Mouse (Mus musculus) right cerebral cortex, postnatal 10 days (tissue): Measurements from ENCODE around the gene Cytip.
"Not testable (repeated sequence)": the region's sequence is repeated elsewhere in the genome, so short reads cannot be mapped to it uniquely, and the experiment has no call there.

Experiments used
- DNase-seq, 2 experiments: peaks; one replicate each; pipeline ENCODE4 v3.0.0; 2021; ENCODE audit warnings: low spot score in 2 of 2

Cytip gene

DNA sequence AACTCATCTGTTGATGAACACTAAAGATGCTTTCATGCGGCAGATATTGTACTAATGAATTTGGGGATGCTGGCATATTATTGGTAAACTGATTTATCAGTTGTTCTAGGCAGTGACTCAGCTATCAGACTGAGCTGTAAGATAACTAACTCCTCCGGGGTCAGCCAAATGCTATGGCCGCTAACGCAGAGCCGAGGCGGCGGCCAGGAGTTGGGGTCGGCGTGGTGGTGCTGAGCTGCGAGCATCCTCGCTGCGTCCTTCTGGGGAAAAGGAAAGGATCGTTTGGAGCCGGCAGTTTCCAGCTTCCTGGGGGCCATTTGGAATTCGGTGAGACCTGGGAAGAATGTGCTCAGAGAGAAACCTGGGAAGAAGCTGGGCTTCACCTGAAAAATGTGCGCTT is 87.4 kb downstream of the Cytip start:
- not testable (repeated sequence) for DNase-seq

DNA sequence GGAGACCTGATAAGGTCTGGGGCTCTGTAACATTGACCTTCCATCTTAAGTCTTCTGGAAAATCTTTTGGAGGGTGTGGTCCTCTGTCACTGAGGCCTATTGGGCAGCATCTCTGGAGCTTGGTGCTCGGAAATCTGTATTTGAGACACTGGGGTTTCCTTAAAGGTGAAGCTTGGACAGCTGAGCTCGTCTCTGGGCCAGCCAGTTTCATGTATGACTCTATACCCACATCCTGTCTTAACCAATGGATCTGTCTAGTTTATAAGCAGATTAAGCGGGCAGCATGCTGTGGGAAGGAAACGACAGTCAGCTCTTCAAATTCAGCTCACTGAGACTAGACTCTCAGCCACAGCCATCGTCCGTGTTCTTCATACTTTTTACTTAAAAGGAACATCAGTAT is 88.3 kb downstream of the Cytip start:
- no peak for DNase-seq

DNA sequence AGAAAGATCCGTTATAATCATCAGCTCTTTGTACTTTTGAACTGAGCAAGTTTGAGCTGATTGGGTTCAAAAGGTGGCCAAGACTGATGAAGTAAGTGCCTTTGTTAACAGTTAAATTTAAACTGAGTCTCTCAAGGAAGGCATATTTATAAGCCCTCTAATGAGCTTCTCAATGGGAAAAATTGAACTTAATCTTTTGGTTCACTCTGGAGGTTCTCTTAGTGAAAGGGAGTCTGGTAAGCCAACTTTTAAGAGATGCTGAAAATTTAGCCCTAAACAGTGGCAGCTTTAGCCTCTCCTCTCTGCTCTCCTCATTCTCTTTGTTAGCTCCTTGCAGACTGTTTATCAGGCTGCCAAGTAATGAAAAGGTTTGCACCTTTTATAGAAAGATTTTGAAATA is 100.5 kb downstream of the Cytip start:
- DNase-seq: no peak

DNA sequence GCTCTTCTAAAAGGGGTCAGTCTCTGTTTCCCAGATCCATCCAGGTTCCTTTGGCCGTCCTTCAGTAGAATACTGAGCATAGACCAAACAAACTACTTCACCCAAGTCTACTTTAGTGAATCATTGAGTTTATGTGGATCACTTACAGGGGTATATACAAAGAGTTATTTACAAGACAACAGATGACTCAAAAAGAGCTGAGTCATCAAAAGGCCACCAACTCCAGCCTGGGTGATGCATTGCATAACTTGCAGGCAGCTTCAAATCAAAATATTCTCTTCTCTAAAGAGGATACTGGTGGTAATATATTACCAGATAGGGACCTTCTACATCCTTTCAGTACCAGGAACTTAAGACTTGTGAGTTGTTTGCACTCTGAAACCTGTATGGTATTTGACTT is 108.9 kb downstream of the Cytip start:
- no peak for DNase-seq

DNA sequence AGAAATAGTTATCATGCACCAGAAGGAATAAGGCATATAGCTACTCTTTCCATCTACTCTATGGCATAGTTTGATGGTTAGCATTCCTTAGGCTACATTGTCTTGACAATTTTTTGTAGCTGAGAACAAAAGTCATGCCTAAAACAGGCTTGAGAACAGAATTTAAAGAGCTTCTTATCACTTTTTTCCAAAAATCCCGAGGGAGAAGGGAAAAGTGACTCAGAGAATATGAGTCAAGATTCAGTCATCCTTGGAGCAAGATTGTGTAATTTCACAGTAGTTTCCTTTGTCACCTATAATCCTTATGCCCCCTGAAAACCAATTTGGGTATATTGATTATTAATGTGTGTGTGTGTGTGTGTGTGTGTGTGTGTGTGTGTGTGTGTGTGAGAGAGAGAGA is 115.5 kb downstream of the Cytip start:
- no peak for DNase-seq
